Mouse (Mus musculus) spleen, adult 2 months (tissue): ENCODE measurements around the gene Gm37240.

ENCODE experiments used
- CTCF ChIP-seq: fragments of 200-500 bp; IDR thresholded peaks from 2 replicates; pipeline ENCODE4 v1.5.1; 2011; ENCODE audit warnings: mild to moderate bottlenecking, inconsistent platforms; ENCODE audit not compliant: insufficient read depth, insufficient read length, insufficient replicate concordance; ENCODE audit errors: extremely low read depth
- POLR2A ChIP-seq: fragments of 200-500 bp; IDR thresholded peaks from 2 replicates; pipeline ENCODE4 v1.6.1; 2011; ENCODE audit warnings: low read depth, low read length, inconsistent platforms

DNA sequence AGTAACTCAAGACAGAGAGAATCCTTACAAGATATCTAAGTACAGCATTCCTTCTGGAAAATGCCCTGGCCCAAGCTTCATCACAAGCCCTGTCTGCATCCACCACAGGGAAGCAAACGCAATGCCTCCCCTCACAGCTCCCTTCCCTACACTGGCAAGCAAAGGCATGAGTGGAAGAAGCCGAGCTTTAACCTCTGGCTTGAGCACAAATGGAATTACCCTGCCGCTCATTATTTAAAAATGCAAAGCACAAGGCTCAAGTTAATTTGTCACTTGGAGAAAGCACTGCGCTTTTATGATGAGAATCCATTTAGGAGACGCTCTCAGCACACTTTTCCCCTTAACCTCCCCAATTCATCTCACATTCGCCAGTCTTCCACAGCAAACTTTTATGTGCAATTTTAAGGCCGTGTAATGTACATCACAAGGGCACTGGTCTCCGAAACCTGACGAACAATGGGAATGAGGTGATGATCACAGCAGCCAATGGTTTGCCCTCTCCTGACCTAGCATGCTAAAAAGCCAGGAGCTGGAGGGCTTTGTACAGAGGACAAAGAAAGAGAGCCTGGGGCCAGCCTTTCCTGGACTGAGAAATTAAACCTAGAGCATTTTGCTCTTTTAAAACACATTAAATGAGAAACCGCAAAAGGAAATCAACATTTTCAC, 54.7 kb downstream of the Gm37240 start:
- no peak for TF ChIP-seq CTCF
- TF ChIP-seq POLR2A: no peak
